Mouse (Mus musculus) thymus, postnatal 36 days (tissue): ENCODE measurements around the gene Chodl.

ENCODE experiments used
- DNase-seq, 2 experiments: peaks; one replicate each; pipeline ENCODE4 v3.0.0; 2022; ENCODE audit warnings: mixed read lengths in 2 of 2

The Chodl gene

GRCm38 (mm10) chr16:78930382-78931286 is at the start of gene Chodl:
Gene Chodl, plus strand, starts transcription at chr16:78930948.
- no peak for DNase-seq

- no peak for DNase-seq
These were observed 8.1 kb upstream of the Chodl start for GRCm38 (mm10) chr16:78922644-78923043.

GRCm38 (mm10) chr16:78931287-78932025 is 708 bp downstream of the Chodl start:
- no peak for DNase-seq

- no peak for DNase-seq
These were observed 3.5 kb downstream of the Chodl start for GRCm38 (mm10) chr16:78934298-78934697.

GRCm38 (mm10) chr16:78937755-78938154 is 7.0 kb downstream of the Chodl start:
- DNase-seq, result no peak

- no peak for DNase-seq
These were observed 19.6 kb downstream of the Chodl start for GRCm38 (mm10) chr16:78950359-78950758.

- no peak for DNase-seq
These were observed 26.7 kb downstream of the Chodl start for GRCm38 (mm10) chr16:78957434-78957833.

- DNase-seq, result no peak
These were observed 38.5 kb downstream of the Chodl start for GRCm38 (mm10) chr16:78969091-78969731.

- DNase-seq, result no peak
These were observed 43.4 kb downstream of the Chodl start for GRCm38 (mm10) chr16:78974099-78974498.

- DNase-seq, result no peak
These were observed 45.6 kb downstream of the Chodl start for GRCm38 (mm10) chr16:78976384-78976783.
